Mouse (Mus musculus): ENCODE results near the gene Zfp966.
"Not testable (repeated sequence)": the region's sequence is repeated elsewhere in the genome, so short reads cannot be mapped to it uniquely, and the experiment has no call there.

Gene Zfp966

DNA sequence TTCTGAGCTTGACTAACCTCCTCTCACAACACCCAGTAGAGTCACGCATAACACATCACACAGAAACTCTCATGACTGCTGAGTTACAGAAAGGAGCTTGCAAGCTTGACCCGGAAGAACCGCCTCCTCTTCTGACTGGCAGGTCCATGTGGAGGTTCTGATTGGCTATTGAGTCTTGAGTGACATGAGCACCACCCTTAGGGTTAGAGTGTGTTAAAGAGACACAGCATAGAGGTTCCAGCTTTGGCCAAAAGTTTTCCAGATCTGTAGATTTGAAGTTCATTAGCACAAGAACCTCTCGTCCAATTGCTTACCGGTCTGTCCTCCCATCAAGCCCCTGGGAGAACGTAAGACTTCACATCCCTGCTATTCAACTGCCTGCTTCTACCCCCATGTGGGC, at the start of gene Zfp966:
Gene Zfp966 (minus strand): TSS at position 101 of the 400 bp plus-strand sequence.
- DNase-seq (ENCODE audit: low spot score): not testable (repeated sequence)

DNA sequence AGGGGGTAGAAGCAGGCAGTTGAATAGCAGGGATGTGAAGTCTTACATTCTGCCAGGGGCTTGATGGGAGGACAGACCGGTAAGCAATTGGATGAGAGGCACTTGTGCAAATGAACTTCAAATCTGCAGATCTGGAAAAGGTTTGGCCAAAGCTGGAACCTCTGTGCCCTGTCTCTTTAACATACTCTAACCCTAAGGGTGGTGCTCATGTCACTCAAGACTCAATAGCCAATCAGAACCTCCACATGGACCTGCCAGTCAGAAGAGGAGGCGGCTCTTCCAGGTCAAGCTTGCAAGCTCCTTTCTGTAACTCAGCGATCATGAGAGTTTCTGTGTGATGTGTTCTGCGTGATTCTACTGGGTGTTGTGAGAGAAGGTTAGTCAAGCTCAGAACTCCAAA, 34.1 kb upstream of the Zfp966 start, which contains the start of gene Gm2026:
Gene Gm2026 (plus strand): TSS at position 301 of the 400 bp plus-strand sequence.
- not testable (repeated sequence) for DNase-seq (ENCODE audit: low spot score)

GRCm38 (mm10) chr2:175869024-175869423, 61.9 kb downstream of the Zfp966 start, which contains the start of gene Gm6710:
TSS of gene Gm6710 (plus strand) at chr2:175869219.
- DNase-seq (ENCODE audit: low spot score): not testable (repeated sequence)

All from T-cell, adult 2 months (primary cell).